Mouse (Mus musculus) hindbrain, embryonic 10.5 days (tissue): Measurements from ENCODE around the gene Oaz3. TPM values are rescaled to one million over a fixed set of nuclear protein-coding genes. Genes with fewer than 3 reads are reported as not detected.

Source experiments
- DNase-seq: peaks from one replicate; pipeline ENCODE4 v3.0.0-alpha.2; 2017; ENCODE audit warnings: low spot score
- H3K27ac ChIP-seq: fragments of 300-500 bp; sonication (generic); 2 replicates; pipeline ENCODE4 v1.5.1; 2016; ENCODE audit warnings: mild to moderate bottlenecking, moderate library complexity
- H3K27me3 ChIP-seq: fragments of 300-500 bp; sonication (generic); 2 replicates; pipeline ENCODE4 v1.6.1; 2016; ENCODE audit warnings: mild to moderate bottlenecking; ENCODE audit not compliant: poor library complexity, insufficient read depth, severe bottlenecking
- H3K36me3 ChIP-seq: fragments of 300-500 bp; sonication (generic); 2 replicates; pipeline ENCODE4 v1.6.1; 2016; ENCODE audit warnings: mild to moderate bottlenecking, moderate library complexity
- H3K4me1 ChIP-seq: fragments of 300-500 bp; sonication (generic); replicated peaks from 2 replicates; pipeline ENCODE4 v1.6.1; 2016; ENCODE audit warnings: mild to moderate bottlenecking
- H3K4me3 ChIP-seq: fragments of 300-500 bp; sonication (generic); 2 replicates; pipeline ENCODE4 v1.5.1; 2016; ENCODE audit warnings: mild to moderate bottlenecking, moderate library complexity
- H3K9me3 ChIP-seq: fragments of 300-500 bp; sonication (generic); 2 replicates; pipeline ENCODE4 v1.6.1; 2016; ENCODE audit warnings: mild to moderate bottlenecking, moderate library complexity
- WGBS: fragments of 180-500 bp; shearing (Covaris S2); methylation state at CpG from one replicate; pipeline ENCODE4 v1.1.7; 2016; 5-methylcytosine and 5-hydroxymethylcytosine counted together
- polyA plus RNA-seq: library from polyadenylated mRNA; unstranded; fragments of >200 nt; fragmentation: Nextera tagmentation; extraction: Ambion mirVana; gene quantifications from 2 replicates; pipeline ENCODE4 v1.2.1, GENCODE M21; 2016

Oaz3 gene
- polyA plus RNA-seq, 1 experiment from 2014 or later = 0.98 TPM

DNA sequence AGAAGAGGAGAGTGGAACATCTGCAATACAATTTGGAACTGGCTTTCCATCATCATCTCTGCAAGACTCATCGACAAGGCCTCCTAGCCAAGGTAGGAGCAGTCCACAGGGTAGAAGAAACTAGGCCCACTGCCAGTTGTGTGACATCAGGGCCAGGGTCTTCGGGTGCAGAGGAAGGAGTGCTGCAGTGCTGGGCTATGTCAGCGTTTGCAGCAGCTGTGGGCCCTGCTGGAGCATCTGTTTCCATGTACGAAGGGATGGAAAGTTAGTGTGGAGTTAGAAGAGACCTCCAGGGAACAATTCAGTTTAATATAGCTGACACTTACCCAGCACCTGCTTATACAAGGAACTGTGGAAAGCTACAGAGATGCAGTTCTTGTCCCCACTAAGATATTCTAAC, 50.7 kb downstream of the Oaz3 start:
- Histone ChIP-seq H3K4me1 (0 out of 2 replicates have a peak, but pooled peaks cover 3% of the 10 kb centered on the region), H3K27ac (no peak overlapping the region), H3K36me3 (no peaks in the 10 kb centered on the region), H3K4me3 (no peak overlapping the region), H3K27me3 (peaks cover 17% of the 10 kb centered on the region), H3K9me3 (no peaks in the 10 kb centered on the region)
- no peak for DNase-seq
- WGBS = 78% methylated on average over 4 of the region's 4 CpGs

DNA sequence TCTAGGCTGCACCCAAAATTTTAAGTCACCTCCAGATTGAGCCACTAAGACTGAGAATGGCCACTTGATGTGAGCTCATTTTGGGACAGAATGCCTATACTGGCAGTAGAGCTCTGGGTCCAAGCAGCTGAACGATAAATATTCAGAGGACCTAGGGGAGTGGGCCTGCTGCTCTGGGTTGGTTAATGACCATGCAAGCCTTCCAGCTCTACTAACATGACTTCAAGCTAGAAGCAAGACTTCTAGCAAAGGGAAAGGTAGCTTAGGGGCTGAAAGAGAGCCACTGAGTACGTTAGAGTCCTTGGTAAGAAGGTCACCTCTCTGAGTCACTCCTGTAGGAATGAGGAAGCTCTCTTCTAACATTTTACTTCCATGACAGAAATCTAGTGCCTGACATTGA, 51.6 kb downstream of the Oaz3 start:
- 86% methylated on average over 2 of the region's 2 CpGs for WGBS
- H3K9me3 ChIP-seq = no peaks in the 10 kb centered on the region

DNA sequence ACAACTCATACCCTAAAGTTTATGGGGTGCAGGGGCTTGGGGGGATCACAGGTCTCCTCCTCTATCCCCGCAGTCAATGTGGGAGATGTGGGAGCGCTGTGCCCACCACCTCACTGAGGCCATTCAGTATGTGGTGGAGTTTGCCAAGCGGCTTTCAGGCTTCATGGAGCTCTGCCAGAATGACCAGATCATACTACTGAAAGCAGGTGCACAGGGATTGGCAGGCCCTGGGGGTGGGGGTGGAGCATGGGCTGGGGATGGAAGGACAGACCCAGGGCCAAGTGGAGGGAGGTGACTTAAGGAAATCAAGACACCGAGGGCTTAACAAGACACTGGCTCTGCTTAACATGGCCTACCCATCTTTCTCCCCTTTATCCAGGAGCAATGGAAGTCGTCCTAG, 52.7 kb downstream of the Oaz3 start:
- Histone ChIP-seq H3K36me3 (no peaks in the 10 kb centered on the region), H3K4me1 (0 out of 2 replicates have a peak, but pooled peaks cover 3% of the 10 kb centered on the region), H3K9me3 (no peaks in the 10 kb centered on the region), H3K27ac (no peak overlapping the region), H3K4me3 (no peak overlapping the region), H3K27me3 (no peaks in the 10 kb centered on the region)
- no peak for DNase-seq
- WGBS = 89% methylated on average over 5 of the region's 5 CpGs

More for the DNA sequence above, 51.6 kb downstream of the Oaz3 start:
- H3K27me3 ChIP-seq = peaks cover 7% of the 10 kb centered on the region
- 0 out of 2 replicates have a peak, but pooled peaks cover 3% of the 10 kb centered on the region for H3K4me1 ChIP-seq
- no peak overlapping the region for H3K27ac ChIP-seq
- H3K36me3 ChIP-seq = no peaks in the 10 kb centered on the region
- no peak overlapping the region for H3K4me3 ChIP-seq
- no peak for DNase-seq

DNA sequence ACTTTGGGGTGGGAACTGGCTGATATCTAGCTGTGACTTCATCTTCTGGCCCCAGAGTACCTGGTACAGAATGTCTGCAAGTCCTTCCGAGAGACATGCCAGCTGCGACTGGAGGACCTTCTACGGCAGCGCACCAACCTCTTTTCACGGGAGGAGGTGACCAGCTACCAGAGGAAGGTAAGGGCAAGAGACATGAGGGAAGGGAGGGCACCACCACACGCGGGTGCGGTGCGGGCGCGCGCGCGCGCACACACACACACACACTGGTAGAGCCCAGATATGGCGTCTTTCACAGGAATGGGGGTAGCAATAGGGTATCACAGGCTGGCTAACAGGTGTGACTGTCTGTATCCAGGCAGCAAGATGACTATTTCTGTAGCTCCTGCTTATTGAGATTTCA, 54.3 kb downstream of the Oaz3 start:
- H3K4me3 ChIP-seq = no peak overlapping the region
- 95% methylated on average over 16 of the region's 16 CpGs for WGBS
- no peak overlapping the region for H3K27ac ChIP-seq
- H3K36me3 ChIP-seq = no peaks in the 10 kb centered on the region
- no peaks in the 10 kb centered on the region for H3K27me3 ChIP-seq
- DNase-seq = no peak
- H3K9me3 ChIP-seq = no peaks in the 10 kb centered on the region
- H3K4me1 ChIP-seq = 0 out of 2 replicates have a peak, but pooled peaks cover 3% of the 10 kb centered on the region

DNA sequence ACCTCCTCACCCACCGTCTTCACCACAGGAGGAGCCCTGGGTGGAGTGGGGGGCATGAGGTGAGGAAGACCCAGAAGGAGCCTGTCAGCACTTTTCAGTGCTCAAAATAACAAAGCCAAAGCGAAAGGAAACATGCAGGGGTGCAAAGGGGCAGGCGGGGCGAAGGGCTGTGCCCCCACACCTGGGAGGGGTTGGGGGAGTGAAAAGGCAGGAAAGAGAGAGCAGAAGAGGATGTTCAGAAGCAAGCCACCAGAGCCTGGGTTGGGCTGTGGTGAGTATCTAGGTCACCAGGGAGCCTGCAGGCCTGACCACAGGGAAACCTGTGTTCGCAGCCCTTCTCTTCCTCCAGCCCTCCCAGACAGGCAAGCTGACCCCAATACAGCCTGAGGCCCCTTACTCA, 55.7 kb downstream of the Oaz3 start:
- no peaks in the 10 kb centered on the region for H3K36me3 ChIP-seq
- H3K9me3 ChIP-seq = no peaks in the 10 kb centered on the region
- 0 out of 2 replicates have a peak, but pooled peaks cover 3% of the 10 kb centered on the region for H3K4me1 ChIP-seq
- H3K4me3 ChIP-seq = no peak overlapping the region
- H3K27ac ChIP-seq = no peak overlapping the region
- 81% methylated on average over 5 of the region's 5 CpGs for WGBS
- no peak for DNase-seq
- no peaks in the 10 kb centered on the region for H3K27me3 ChIP-seq

DNA sequence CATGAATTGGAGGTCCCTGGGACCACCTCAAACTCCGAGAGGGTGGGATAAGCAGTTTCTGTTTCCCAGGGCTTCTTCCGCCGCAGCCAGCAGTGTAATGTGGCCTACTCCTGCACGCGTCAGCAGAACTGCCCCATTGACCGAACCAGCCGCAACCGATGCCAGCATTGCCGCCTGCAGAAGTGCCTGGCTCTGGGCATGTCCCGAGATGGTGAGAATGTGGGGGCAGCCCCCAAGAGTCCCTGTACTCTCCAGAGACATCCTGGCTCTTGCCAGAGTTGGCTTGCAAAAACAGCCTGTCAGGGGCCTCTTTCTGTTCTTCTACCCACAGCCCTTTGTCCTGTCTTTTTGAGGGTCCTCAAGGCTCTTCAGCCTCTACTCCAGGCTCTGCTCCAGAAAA, 56.3 kb downstream of the Oaz3 start:
- H3K4me3 ChIP-seq = no peak overlapping the region
- H3K27me3 ChIP-seq = no peaks in the 10 kb centered on the region
- H3K4me1 ChIP-seq = 0 out of 2 replicates have a peak, but pooled peaks cover 3% of the 10 kb centered on the region
- no peak overlapping the region for H3K27ac ChIP-seq
- no peaks in the 10 kb centered on the region for H3K36me3 ChIP-seq
- no peaks in the 10 kb centered on the region for H3K9me3 ChIP-seq
- no peak for DNase-seq
- WGBS = 89% methylated on average over 10 of the region's 10 CpGs

DNA sequence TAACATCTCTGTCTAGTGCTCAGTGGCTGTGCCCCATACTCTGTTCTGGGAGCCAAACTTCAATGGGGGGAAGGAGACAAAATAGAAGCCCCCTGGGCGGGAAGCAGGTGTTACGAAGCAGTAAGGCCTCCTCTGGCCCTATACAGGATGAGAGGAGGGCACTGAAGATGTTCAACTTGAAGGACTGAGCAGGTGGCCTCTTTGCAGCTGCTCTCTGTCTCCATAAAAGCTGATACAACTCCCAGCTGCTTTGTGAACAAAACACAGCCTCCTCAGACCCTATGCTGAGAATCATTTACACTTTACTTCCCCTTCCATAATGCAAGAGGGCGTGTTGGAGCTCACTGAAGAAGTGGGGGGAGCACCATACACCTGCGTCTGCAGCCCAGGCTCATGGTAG, 57.0 kb downstream of the Oaz3 start:
- DNase-seq = no peak
- H3K4me1 ChIP-seq = 0 out of 2 replicates have a peak, but pooled peaks cover 3% of the 10 kb centered on the region
- no peak overlapping the region for H3K27ac ChIP-seq
- WGBS = 78% methylated on average over 4 of the region's 4 CpGs
- no peaks in the 10 kb centered on the region for H3K9me3 ChIP-seq
- no peaks in the 10 kb centered on the region for H3K36me3 ChIP-seq
- no peaks in the 10 kb centered on the region for H3K27me3 ChIP-seq
- H3K4me3 ChIP-seq = no peak overlapping the region

DNA sequence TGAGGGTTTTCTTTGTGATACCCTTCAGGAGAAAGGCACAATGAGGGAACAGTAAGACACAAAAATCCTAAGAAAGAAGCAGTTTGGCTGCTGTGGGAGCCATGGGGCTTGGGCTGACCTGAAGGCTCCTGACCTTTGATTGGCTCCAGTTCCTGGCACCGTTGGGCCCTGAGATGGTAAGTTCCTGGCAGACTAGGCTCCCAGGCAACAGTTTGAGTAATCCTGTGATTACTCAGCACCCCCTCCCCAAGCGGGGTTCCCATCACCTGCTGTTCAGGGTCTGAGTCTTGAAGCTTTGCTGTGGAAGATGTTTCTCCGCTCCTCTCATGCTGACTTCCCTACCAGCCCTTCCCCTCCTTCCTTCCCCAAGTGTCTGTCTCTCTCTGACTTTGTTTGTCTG, 60.2 kb downstream of the Oaz3 start:
- DNase-seq = no peak
- Histone ChIP-seq H3K27me3 (0 out of 2 replicates have a peak, but pooled peaks cover 3% of the 10 kb centered on the region), H3K4me1 (peaks cover 14% of the 10 kb centered on the region), H3K36me3 (no peaks in the 10 kb centered on the region), H3K27ac (no peak overlapping the region), H3K9me3 (no peaks in the 10 kb centered on the region), H3K4me3 (no peak overlapping the region)
- WGBS = 69% methylated on average over 3 of the region's 3 CpGs

Other genes starting within 250 kb of the Oaz3 start
- gene Gm5286, start 247.2 kb downstream of the Oaz3 start, polyA plus RNA-seq = not detected in 2 replicates
- gene Gm4778, start 179.9 kb downstream of the Oaz3 start, polyA plus RNA-seq = not detected in 2 replicates
- 8.6 and 9.8 TPM in 2 replicates for gene Them4, start 133.8 kb downstream of the Oaz3 start, polyA plus RNA-seq
- gene Them5, start 101.8 kb downstream of the Oaz3 start, polyA plus RNA-seq = not detected in 2 replicates
- 0.32 and 1.2 TPM in 2 replicates for gene C2cd4d, start 81.5 kb downstream of the Oaz3 start, polyA plus RNA-seq
- gene Rorc, start 71.1 kb downstream of the Oaz3 start, polyA plus RNA-seq = 0.13 and 0.30 TPM in 2 replicates
- 0.66 and 1.2 TPM in 2 replicates for gene Lingo4, start 45.4 kb downstream of the Oaz3 start, polyA plus RNA-seq
- gene Tdrkh, start 30.6 kb downstream of the Oaz3 start, polyA plus RNA-seq = 39.6 and 46.1 TPM in 2 replicates
- gene Mrpl9, start 597 bp downstream of the Oaz3 start, polyA plus RNA-seq = 71.3 and 73.4 TPM in 2 replicates
- 69.3 and 136 TPM in 2 replicates for gene Celf3, start 34.4 kb upstream of the Oaz3 start, polyA plus RNA-seq
- gene Riiad1, start 36.4 kb upstream of the Oaz3 start, polyA plus RNA-seq = 6.5 and 19.3 TPM in 2 replicates
- gene Snx27, start 138.8 kb upstream of the Oaz3 start, polyA plus RNA-seq = 43.0 and 45.5 TPM in 2 replicates
- gene Gm10972, start 199.2 kb upstream of the Oaz3 start, polyA plus RNA-seq = not detected in 2 replicates
- gene Tuft1, start 215.0 kb upstream of the Oaz3 start, polyA plus RNA-seq = 3.5 and 3.7 TPM in 2 replicates
- gene Selenbp2, start 249.6 kb upstream of the Oaz3 start, polyA plus RNA-seq = 0.20 and 0.24 TPM in 2 replicates